Mouse (Mus musculus) A20 (cell line): ENCODE results near the gene Csnka2ip.

Experiments
- DNase-seq: peaks from one replicate; pipeline ENCODE4 v3.0.0-alpha.2; 2011; ENCODE audit warnings: low read depth, low spot score

Gene Csnka2ip

GRCm38 (mm10) chr16:64602308-64602707 lies at the start of gene Csnka2ip:
Gene Csnka2ip, minus strand, starts transcription at chr16:64602408.
- no peak for DNase-seq

- DNase-seq = no peak
Measured at GRCm38 (mm10) chr16:64649594-64650290, 47.5 kb upstream of the Csnka2ip start.

GRCm38 (mm10) chr16:64647771-64648170 lies 45.6 kb upstream of the Csnka2ip start:
- DNase-seq = no peak

- DNase-seq = peak; percentile 27
Measured at GRCm38 (mm10) chr16:64635110-64635509, 32.9 kb upstream of the Csnka2ip start.

- DNase-seq = no peak
Measured at GRCm38 (mm10) chr16:64620116-64620515, 17.9 kb upstream of the Csnka2ip start.

- no peak for DNase-seq
Measured at GRCm38 (mm10) chr16:64614648-64615047, 12.4 kb upstream of the Csnka2ip start.

GRCm38 (mm10) chr16:64607793-64608192 lies 5.6 kb upstream of the Csnka2ip start:
- no peak for DNase-seq

GRCm38 (mm10) chr16:64586825-64587224 lies 15.4 kb downstream of the Csnka2ip start:
- no peak for DNase-seq

GRCm38 (mm10) chr16:64586262-64586619 lies 16.0 kb downstream of the Csnka2ip start:
- no peak for DNase-seq

- no peak for DNase-seq
Measured at GRCm38 (mm10) chr16:64585599-64586261, 16.5 kb downstream of the Csnka2ip start.

GRCm38 (mm10) chr16:64584591-64584990 lies 17.6 kb downstream of the Csnka2ip start:
- DNase-seq = no peak

GRCm38 (mm10) chr16:64583406-64583805 lies 18.8 kb downstream of the Csnka2ip start:
- no peak for DNase-seq

GRCm38 (mm10) chr16:64569496-64569895 lies 32.7 kb downstream of the Csnka2ip start:
- no peak for DNase-seq

- no peak for DNase-seq
Measured at GRCm38 (mm10) chr16:64563081-64563480, 39.1 kb downstream of the Csnka2ip start.

GRCm38 (mm10) chr16:64558518-64558917 lies 43.7 kb downstream of the Csnka2ip start:
- no peak for DNase-seq

- no peak for DNase-seq
Measured at GRCm38 (mm10) chr16:64526883-64527282, 75.3 kb downstream of the Csnka2ip start.

GRCm38 (mm10) chr16:64524051-64524645 lies 78.1 kb downstream of the Csnka2ip start:
- DNase-seq = no peak

GRCm38 (mm10) chr16:64513423-64513822 lies 88.8 kb downstream of the Csnka2ip start:
- no peak for DNase-seq
